Mouse (Mus musculus): Measurements from ENCODE around the gene Cttnbp2. TPM values are rescaled to one million over a fixed set of nuclear protein-coding genes. Genes with fewer than 3 reads are reported as not detected.

Gene Cttnbp2
- polyA plus RNA-seq (2014; fragmentation: Nextera tagmentation; extraction: Ambion mirVana) = 27.6 and 28.1 TPM in 2 replicates

- H3K9ac ChIP-seq (ENCODE audit: low read length) = peak within 1 kb of the TSS; percentile 79
- no peaks in the 10 kb centered on the region for H3K9me3 ChIP-seq (ENCODE audit: control insufficient read depth, low read length)
- peak; percentile 95 for ATAC-seq (ENCODE audit: insufficient read depth, low FRiP score, low TSS enrichment)
- no peaks in the 10 kb centered on the region for H3K36me3 ChIP-seq (ENCODE audit: control insufficient read depth, insufficient read depth, low read length)
- no peaks in the 10 kb centered on the region for H3K27me3 ChIP-seq (ENCODE audit: control insufficient read depth, insufficient read depth, low read length)
- peak; percentile 87 for DNase-seq (ENCODE audit: low spot score)
- H3K4me2 ChIP-seq (ENCODE audit: low read depth) = peak within 1 kb of the TSS; percentile 82
- peak within 1 kb of the TSS; percentile 78 for H3K4me3 ChIP-seq (ENCODE audit: low read depth, low read length)
- 0 out of 2 replicates have a peak within 1 kb of the TSS, but pooled peaks have one; percentile 44 for H3K27ac ChIP-seq (ENCODE audit: low read depth, low read length)
- H3K4me1 ChIP-seq (ENCODE audit: control insufficient read depth, insufficient read depth, low read length) = peaks cover 3% of the 10 kb centered on the region
- WGBS = under 1% methylated on average over 54 of the region's 70 CpGs
Measured at GRCm38 (mm10) chr6:18514480-18515352, at the start of gene Cttnbp2. Cttnbp2 (minus strand) TSS chr6:18514843.

GRCm38 (mm10) chr6:18559019-18559418 is 44.4 kb upstream of the Cttnbp2 start:
- WGBS = 88% methylated on average over 1 of the region's 1 CpGs
- Histone ChIP-seq H3K4me1 (ENCODE audit: control insufficient read depth, insufficient read depth, low read length) (no peaks in the 10 kb centered on the region), H3K9ac (ENCODE audit: low read length) (no peak overlapping the region), H3K4me2 (ENCODE audit: low read depth) (no peak overlapping the region), H3K27ac (ENCODE audit: low read depth, low read length) (no peak overlapping the region), H3K9me3 (ENCODE audit: control insufficient read depth, low read length) (no peaks in the 10 kb centered on the region), H3K27me3 (ENCODE audit: control insufficient read depth, insufficient read depth, low read length) (no peaks in the 10 kb centered on the region), H3K4me3 (ENCODE audit: low read depth, low read length) (no peak overlapping the region), H3K36me3 (ENCODE audit: control insufficient read depth, insufficient read depth, low read length) (no peaks in the 10 kb centered on the region)
- ATAC-seq (ENCODE audit: insufficient read depth, low FRiP score, low TSS enrichment) = no peak
- DNase-seq (ENCODE audit: low spot score) = no peak

GRCm38 (mm10) chr6:18547516-18548465 is 33.1 kb upstream of the Cttnbp2 start:
- no peak overlapping the region for H3K9ac ChIP-seq (ENCODE audit: low read length)
- WGBS = 64% methylated on average over 24 of the region's 24 CpGs
- no peak for DNase-seq (ENCODE audit: low spot score)

GRCm38 (mm10) chr6:18543878-18544277 is 29.2 kb upstream of the Cttnbp2 start:
- 69% methylated on average over 2 of the region's 2 CpGs for WGBS

More at GRCm38 (mm10) chr6:18547516-18548465, 33.1 kb upstream of the Cttnbp2 start:
- H3K4me2 ChIP-seq (ENCODE audit: low read depth) = no peak overlapping the region
- no peaks in the 10 kb centered on the region for H3K36me3 ChIP-seq (ENCODE audit: control insufficient read depth, insufficient read depth, low read length)
- H3K27me3 ChIP-seq (ENCODE audit: control insufficient read depth, insufficient read depth, low read length) = no peaks in the 10 kb centered on the region
- H3K4me1 ChIP-seq (ENCODE audit: control insufficient read depth, insufficient read depth, low read length) = no peaks in the 10 kb centered on the region
- no peak overlapping the region for H3K27ac ChIP-seq (ENCODE audit: low read depth, low read length)
- no peak for ATAC-seq (ENCODE audit: insufficient read depth, low FRiP score, low TSS enrichment)
- H3K9me3 ChIP-seq (ENCODE audit: control insufficient read depth, low read length) = no peaks in the 10 kb centered on the region
- H3K4me3 ChIP-seq (ENCODE audit: low read depth, low read length) = no peak overlapping the region

GRCm38 (mm10) chr6:18540396-18540795 is 25.8 kb upstream of the Cttnbp2 start:
- no peak overlapping the region for H3K4me3 ChIP-seq (ENCODE audit: low read depth, low read length)
- no peak for DNase-seq (ENCODE audit: low spot score)
- H3K27ac ChIP-seq (ENCODE audit: low read depth, low read length) = no peak overlapping the region
- H3K9me3 ChIP-seq (ENCODE audit: control insufficient read depth, low read length) = no peaks in the 10 kb centered on the region
- H3K4me1 ChIP-seq (ENCODE audit: control insufficient read depth, insufficient read depth, low read length) = peaks cover 8% of the 10 kb centered on the region; the same call in 1 of the 2 replicates
- peak; percentile 66 for ATAC-seq (ENCODE audit: insufficient read depth, low FRiP score, low TSS enrichment)
- H3K36me3 ChIP-seq (ENCODE audit: control insufficient read depth, insufficient read depth, low read length) = no peaks in the 10 kb centered on the region
- H3K27me3 ChIP-seq (ENCODE audit: control insufficient read depth, insufficient read depth, low read length) = no peaks in the 10 kb centered on the region
- H3K4me2 ChIP-seq (ENCODE audit: low read depth) = no peak overlapping the region
- 26% methylated on average over 4 of the region's 4 CpGs for whole genome bisulfite sequencing
- no peak overlapping the region for H3K9ac ChIP-seq (ENCODE audit: low read length)

More at GRCm38 (mm10) chr6:18543878-18544277, 29.2 kb upstream of the Cttnbp2 start:
- no peak for ATAC-seq (ENCODE audit: insufficient read depth, low FRiP score, low TSS enrichment)
- Histone ChIP-seq H3K27ac (ENCODE audit: low read depth, low read length) (no peak overlapping the region), H3K9ac (ENCODE audit: low read length) (no peak overlapping the region), H3K4me2 (ENCODE audit: low read depth) (no peak overlapping the region), H3K4me1 (ENCODE audit: control insufficient read depth, insufficient read depth, low read length) (peaks cover 8% of the 10 kb centered on the region; the same call in 1 of the 2 replicates), H3K9me3 (ENCODE audit: control insufficient read depth, low read length) (no peaks in the 10 kb centered on the region), H3K4me3 (ENCODE audit: low read depth, low read length) (no peak overlapping the region), H3K36me3 (ENCODE audit: control insufficient read depth, insufficient read depth, low read length) (no peaks in the 10 kb centered on the region), H3K27me3 (ENCODE audit: control insufficient read depth, insufficient read depth, low read length) (no peaks in the 10 kb centered on the region)
- DNase-seq (ENCODE audit: low spot score) = no peak

- ATAC-seq (ENCODE audit: insufficient read depth, low FRiP score, low TSS enrichment) (no peak), DNase-seq (ENCODE audit: low spot score) (no peak)
- H3K36me3 ChIP-seq (ENCODE audit: control insufficient read depth, insufficient read depth, low read length) = no peaks in the 10 kb centered on the region
- H3K27ac ChIP-seq (ENCODE audit: low read depth, low read length) = no peak overlapping the region
- H3K27me3 ChIP-seq (ENCODE audit: control insufficient read depth, insufficient read depth, low read length) = no peaks in the 10 kb centered on the region
- WGBS = 99% methylated on average over 3 of the region's 3 CpGs
- H3K9ac ChIP-seq (ENCODE audit: low read length) = no peak overlapping the region
- H3K9me3 ChIP-seq (ENCODE audit: control insufficient read depth, low read length) = no peaks in the 10 kb centered on the region
- H3K4me1 ChIP-seq (ENCODE audit: control insufficient read depth, insufficient read depth, low read length) = no peaks in the 10 kb centered on the region
- H3K4me3 ChIP-seq (ENCODE audit: low read depth, low read length) = no peak overlapping the region
- no peak overlapping the region for H3K4me2 ChIP-seq (ENCODE audit: low read depth)
Measured at GRCm38 (mm10) chr6:18530394-18530793, 15.8 kb upstream of the Cttnbp2 start.

- Histone ChIP-seq H3K9me3 (ENCODE audit: control insufficient read depth, low read length) (no peaks in the 10 kb centered on the region), H3K36me3 (ENCODE audit: control insufficient read depth, insufficient read depth, low read length) (no peaks in the 10 kb centered on the region), H3K27me3 (ENCODE audit: control insufficient read depth, insufficient read depth, low read length) (no peaks in the 10 kb centered on the region), H3K27ac (ENCODE audit: low read depth, low read length) (no peak overlapping the region), H3K4me1 (ENCODE audit: control insufficient read depth, insufficient read depth, low read length) (peaks cover 3% of the 10 kb centered on the region), H3K4me2 (ENCODE audit: low read depth) (no peak overlapping the region), H3K4me3 (ENCODE audit: low read depth, low read length) (no peak overlapping the region), H3K9ac (ENCODE audit: low read length) (no peak overlapping the region)
- WGBS = 67% methylated on average over 2 of the region's 2 CpGs
- DNase-seq (ENCODE audit: low spot score) (no peak), ATAC-seq (ENCODE audit: insufficient read depth, low FRiP score, low TSS enrichment) (no peak)
Measured at GRCm38 (mm10) chr6:18517626-18518025, 3.0 kb upstream of the Cttnbp2 start.

GRCm38 (mm10) chr6:18513611-18514473 is 801 bp downstream of the Cttnbp2 start:
- 0 out of 2 replicates have a peak overlapping the region, but pooled peaks have one; percentile 44 for H3K27ac ChIP-seq (ENCODE audit: low read depth, low read length)
- H3K9ac ChIP-seq (ENCODE audit: low read length) = peak overlapping the region; percentile 79

More at GRCm38 (mm10) chr6:18513611-18514473, 801 bp downstream of the Cttnbp2 start:
- peak; percentile 48 for DNase-seq (ENCODE audit: low spot score)
- H3K27me3 ChIP-seq (ENCODE audit: control insufficient read depth, insufficient read depth, low read length) = no peaks in the 10 kb centered on the region
- H3K36me3 ChIP-seq (ENCODE audit: control insufficient read depth, insufficient read depth, low read length) = no peaks in the 10 kb centered on the region
- H3K4me2 ChIP-seq (ENCODE audit: low read depth) = peak overlapping the region; percentile 82
- WGBS = under 1% methylated on average over 28 of the region's 28 CpGs
- peak; percentile 56 for ATAC-seq (ENCODE audit: insufficient read depth, low FRiP score, low TSS enrichment)
- peak overlapping the region; percentile 78 for H3K4me3 ChIP-seq (ENCODE audit: low read depth, low read length)
- H3K4me1 ChIP-seq (ENCODE audit: control insufficient read depth, insufficient read depth, low read length) = peaks cover 3% of the 10 kb centered on the region
- no peaks in the 10 kb centered on the region for H3K9me3 ChIP-seq (ENCODE audit: control insufficient read depth, low read length)

All from neural tube, embryonic 11.5 days (tissue).